Mouse (Mus musculus): ENCODE measurements around the gene Dtx2. TPM values are rescaled to one million over a fixed set of nuclear protein-coding genes. Genes with fewer than 3 reads are reported as not detected.

The Dtx2 gene
- total and polyA plus RNA-seq, 3 experiments, result 11.9 to 17.2 TPM; not detected in 1

- H3K9ac ChIP-seq (ENCODE audit: control insufficient read depth, low read depth, low read length, poor library complexity, severe bottlenecking), result no peak overlapping the region
- no peak overlapping the region for H3K27ac ChIP-seq (ENCODE audit: control insufficient read depth, low read depth, low read length)
- no peaks in the 10 kb centered on the region for H3K9me3 ChIP-seq (replicated peaks; ENCODE audit: insufficient read depth, low read length)
- no peaks in the 10 kb centered on the region for H3K79me2 ChIP-seq (ENCODE audit: control insufficient read depth, insufficient read depth, low read length, poor library complexity)
- DNase-seq (ENCODE audit: low read depth, low spot score), result peak; percentile 61
- TF ChIP-seq ELF1 (IDR thresholded peaks at IDR 0.05; ENCODE audit: low read depth, low read length), result no peak
- peak; percentile 42; the same call in 1 of the 2 replicates for TF ChIP-seq TAL1 (IDR thresholded peaks at IDR 0.05; ENCODE audit: low read length)
- peak; percentile 6 to 61; a peak in 3 of 4 replicates for TF ChIP-seq EP300 (IDR thresholded peaks at IDR 0.05; ENCODE audit: low read depth in 1 of 2, low read length in 2 of 2)
- no peak for TF ChIP-seq MAZ (IDR thresholded peaks at IDR 0.05; ENCODE audit: low read depth, low read length)
- no peak for TF ChIP-seq KAT2A (conservative IDR thresholded peaks at IDR 0.05; ENCODE audit: low read depth, low read length)
- TF ChIP-seq GATA1 (IDR thresholded peaks at IDR 0.05; ENCODE audit: low read depth, low read length), result peak; percentile 61; the same call in 1 of the 2 replicates
- TF ChIP-seq NRF1 (IDR thresholded peaks at IDR 0.05; ENCODE audit: insufficient read depth, low read depth, low read length, poor library complexity, severe bottlenecking), result no peak
- TF ChIP-seq TCF12 (IDR thresholded peaks at IDR 0.05; ENCODE audit: low read depth, low read length), result 0 out of 2 replicates have a peak, but pooled peaks have one; percentile 32
- no peak for TF ChIP-seq SMC3 (IDR thresholded peaks at IDR 0.05; ENCODE audit: low read depth, low read length)
- no peaks in the 10 kb centered on the region for H3K27me3 ChIP-seq (ENCODE audit: control insufficient read depth in 1 of 2, insufficient read depth in 2 of 2, low read length in 2 of 2)
- H3K4me1 ChIP-seq (ENCODE audit: control insufficient read depth in 1 of 2, insufficient read depth in 2 of 2, low read length in 2 of 2), result peaks cover 5 to 15% of the 10 kb centered on the region in 2 experiments
- H3K36me3 ChIP-seq (ENCODE audit: control insufficient read depth in 1 of 2, insufficient read depth in 2 of 2, low read length in 2 of 2), result peaks cover 0 to 6% of the 10 kb centered on the region in 2 experiments; a peak in 2 of 4 replicates
- no peak overlapping the region for H3K4me3 ChIP-seq (ENCODE audit: control insufficient read depth in 1 of 2, insufficient read depth in 1 of 2, low read depth in 2 of 2, low read length in 2 of 2)
Measured at GRCm38 (mm10) chr5:136075076-136075475, 80.5 kb downstream of the Dtx2 start.

- Histone ChIP-seq H3K27me3 (ENCODE audit: control insufficient read depth in 1 of 2, insufficient read depth in 2 of 2, low read length in 2 of 2) (no peaks in the 10 kb centered on the region), H3K79me2 (ENCODE audit: control insufficient read depth, insufficient read depth, low read length, poor library complexity) (no peaks in the 10 kb centered on the region), H3K36me3 (ENCODE audit: control insufficient read depth in 1 of 2, insufficient read depth in 2 of 2, low read length in 2 of 2) (peaks cover 0 to 6% of the 10 kb centered on the region in 2 experiments; a peak in 2 of 4 replicates), H3K27ac (ENCODE audit: control insufficient read depth, low read depth, low read length) (no peak overlapping the region), H3K9me3 (replicated peaks; ENCODE audit: insufficient read depth, low read length) (no peaks in the 10 kb centered on the region), H3K4me1 (ENCODE audit: control insufficient read depth in 1 of 2, insufficient read depth in 2 of 2, low read length in 2 of 2) (peaks cover 5 to 15% of the 10 kb centered on the region in 2 experiments), H3K9ac (ENCODE audit: control insufficient read depth, low read depth, low read length, poor library complexity, severe bottlenecking) (no peak overlapping the region), H3K4me3 (ENCODE audit: control insufficient read depth in 1 of 2, insufficient read depth in 1 of 2, low read depth in 2 of 2, low read length in 2 of 2) (no peak overlapping the region)
- no peak for DNase-seq (ENCODE audit: low read depth, low spot score)
- TF ChIP-seq SIN3A (IDR thresholded peaks at IDR 0.05; ENCODE audit: low read length), result no peak
Measured at GRCm38 (mm10) chr5:136076284-136076683, 81.7 kb downstream of the Dtx2 start.

GRCm38 (mm10) chr5:136077001-136077550 lies 82.5 kb downstream of the Dtx2 start:
- no peaks in the 10 kb centered on the region for H3K9me3 ChIP-seq (replicated peaks; ENCODE audit: insufficient read depth, low read length)
- TF ChIP-seq UBTF (IDR thresholded peaks at IDR 0.05; ENCODE audit: borderline replicate concordance, insufficient read depth, low read depth, low read length) (no peak), POLR2A (IDR thresholded peaks at IDR 0.05; ENCODE audit: control insufficient read depth in 1 of 2, insufficient read depth in 1 of 2, low read depth in 1 of 2, low read length in 2 of 2, poor library complexity in 1 of 2) (no peak), CTCF (IDR thresholded peaks at IDR 0.05 in 2 of 3, conservative IDR thresholded peaks at IDR 0.05 in 1 of 3; ENCODE audit: control insufficient read depth in 1 of 3, insufficient read depth in 1 of 3, low read depth in 2 of 3, low read length in 3 of 3, poor library complexity in 1 of 3, severe bottlenecking in 1 of 3) (no peak), CHD1 (IDR thresholded peaks at IDR 0.05; ENCODE audit: low read depth, low read length) (no peak), RCOR1 (IDR thresholded peaks at IDR 0.05; ENCODE audit: low read depth, low read length) (no peak), ZMIZ1 (IDR thresholded peaks at IDR 0.05; ENCODE audit: low read depth, low read length) (no peak), BHLHE40 (IDR thresholded peaks at IDR 0.05; ENCODE audit: borderline replicate concordance, low read depth, low read length) (no peak), SIN3A (IDR thresholded peaks at IDR 0.05; ENCODE audit: low read length) (no peak), ETS1 (IDR thresholded peaks at IDR 0.05; ENCODE audit: low read depth, low read length) (no peak), NELFE (IDR thresholded peaks at IDR 0.05; ENCODE audit: low read depth, low read length) (no peak), GABPA (IDR thresholded peaks at IDR 0.05; ENCODE audit: low read depth, low read length) (no peak), TBP (IDR thresholded peaks at IDR 0.05; ENCODE audit: low read depth, low read length) (no peak)
- H3K27ac ChIP-seq (ENCODE audit: control insufficient read depth, low read depth, low read length), result no peak overlapping the region

More at GRCm38 (mm10) chr5:136077001-136077550, 82.5 kb downstream of the Dtx2 start:
- DNase-seq (ENCODE audit: low read depth, low spot score), result no peak
- H3K79me2 ChIP-seq (ENCODE audit: control insufficient read depth, insufficient read depth, low read length, poor library complexity), result no peaks in the 10 kb centered on the region
- peaks cover 5 to 15% of the 10 kb centered on the region in 2 experiments for H3K4me1 ChIP-seq (ENCODE audit: control insufficient read depth in 1 of 2, insufficient read depth in 2 of 2, low read length in 2 of 2)
- H3K27me3 ChIP-seq (ENCODE audit: control insufficient read depth in 1 of 2, insufficient read depth in 2 of 2, low read length in 2 of 2), result no peaks in the 10 kb centered on the region
- no peak overlapping the region for H3K4me3 ChIP-seq (ENCODE audit: control insufficient read depth in 1 of 2, insufficient read depth in 1 of 2, low read depth in 2 of 2, low read length in 2 of 2)
- H3K36me3 ChIP-seq (ENCODE audit: control insufficient read depth in 1 of 2, insufficient read depth in 2 of 2, low read length in 2 of 2), result peaks cover 0 to 6% of the 10 kb centered on the region in 2 experiments; a peak in 2 of 4 replicates
- H3K9ac ChIP-seq (ENCODE audit: control insufficient read depth, low read depth, low read length, poor library complexity, severe bottlenecking), result no peak overlapping the region

All from MEL (cell line).